12 mouse cellular contexts compared by ENCODE assay signal in the genomic region with DNA sequence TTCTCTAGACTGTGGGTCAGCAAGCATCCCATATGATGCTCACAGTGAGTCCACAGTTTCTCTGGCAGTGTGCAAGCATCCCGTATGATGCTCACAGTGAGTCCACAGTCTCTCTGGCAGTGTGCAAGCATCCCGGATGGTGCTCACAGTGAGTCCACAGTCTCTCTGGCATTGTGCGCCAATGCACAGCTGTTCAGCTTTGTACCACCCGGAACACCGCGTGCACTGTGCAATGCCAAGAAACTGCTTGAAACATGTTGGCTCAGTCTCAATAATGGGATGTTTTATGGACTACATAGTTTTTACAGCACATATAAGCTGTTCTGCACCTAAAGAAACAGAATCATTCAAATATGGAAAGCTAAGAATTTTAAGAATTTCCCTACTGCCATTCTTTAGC. TPM values are rescaled to one million over a fixed set of nuclear protein-coding genes. Genes with fewer than 3 reads are reported as not detected.
A peak's percentile ranks its signal among the peaks of the same experiment; 100 is the strongest.
DNase-seq lines count a peak whose midpoint lies in the region; ATAC-seq and TF ChIP-seq lines count a peak whose summit lies in the region.
"Had no signal": no experiment of that assay in that cellular context is flagged by ENCODE, and none has a peak within 500 bp of the region (broad histone marks: within the 10 kb centered on the region; RNA-seq: fewer than 3 reads in every experiment).

No protein-coding gene starts in this region.

- DNase-seq in left cerebral cortex, adult 18-20 months (ENCODE audit: low spot score in 2 of 2), result peak; percentile 49 to 53
- DNase-seq in left cerebral cortex, adult 11 months (ENCODE audit: low spot score), result no peak
- peak; percentile 70 for DNase-seq in brain, embryonic 14.5 days (ENCODE audit: low read depth)
- DNase-seq in cerebellum, adult 2 months, result peak; percentile 61 to 67
- peak; percentile 54 to 60 for DNase-seq in layer of hippocampus, postnatal 10 days (ENCODE audit: low spot score in 2 of 2)
- DNase-seq in yolk sac, embryonic 10.5 days (ENCODE audit: low spot score), result no peak
- DNase-seq: embryo, embryonic 11 days; kidney, postnatal 36 days had no signal

- ATAC-seq in intestine, embryonic 16.5 days, result no peak
- ATAC-seq: midbrain, embryonic 15.5 days had no signal

- no peak for TF ChIP-seq POLR2A in brain, embryonic 14.5 days (IDR thresholded peaks at IDR 0.05; ENCODE audit: borderline replicate concordance, extremely low read depth, insufficient read depth, insufficient read length, poor library complexity, severe bottlenecking)
- TF ChIP-seq POLR2A in cerebellum, adult 2 months (IDR thresholded peaks at IDR 0.05; ENCODE audit: borderline replicate concordance, insufficient read depth, low read length), result no peak

- no peak overlapping the region for H3K4me3 ChIP-seq in cerebellum, adult 2 months (replicated peaks; ENCODE audit: insufficient read depth, low read depth, low read length)
- no peak overlapping the region for H3K4me3 ChIP-seq in intestine, embryonic 16.5 days (ENCODE audit: low read length)
- H3K4me3 ChIP-seq: midbrain, embryonic 15.5 days had no signal

- no peak overlapping the region for H3K4me2 ChIP-seq in intestine, embryonic 16.5 days (ENCODE audit: low read depth, low read length)
- H3K4me2 ChIP-seq: heart, embryonic 11.5 days; midbrain, embryonic 15.5 days had no signal

- no peaks in the 10 kb centered on the region for H3K36me3 ChIP-seq in intestine, embryonic 16.5 days (ENCODE audit: control insufficient read depth, insufficient read depth, low read length)
- H3K36me3 ChIP-seq: midbrain, embryonic 15.5 days had no signal

- no peak overlapping the region for H3K9ac ChIP-seq in intestine, embryonic 16.5 days (ENCODE audit: low read depth, low read length)
- H3K9ac ChIP-seq: midbrain, embryonic 15.5 days had no signal

- peaks cover 21% of the 10 kb centered on the region for H3K4me1 ChIP-seq in cerebellum, adult 2 months (ENCODE audit: control insufficient read depth, insufficient read depth, low read length)
- H3K4me1 ChIP-seq in intestine, embryonic 16.5 days (ENCODE audit: control insufficient read depth, insufficient read depth, low read length), result 0 out of 2 replicates have a peak, but pooled peaks cover 2% of the 10 kb centered on the region
- H3K4me1 ChIP-seq: midbrain, embryonic 15.5 days had no signal

- no peaks in the 10 kb centered on the region for H3K27me3 ChIP-seq in cerebellum, adult 2 months (ENCODE audit: control insufficient read depth, insufficient read depth, low read length)
- H3K27me3 ChIP-seq in intestine, embryonic 16.5 days (replicated peaks; ENCODE audit: control insufficient read depth, insufficient read depth, low read length), result no peaks in the 10 kb centered on the region
- H3K27me3 ChIP-seq: midbrain, embryonic 15.5 days had no signal

- TF ChIP-seq CTCF in brain, embryonic 14.5 days (IDR thresholded peaks at IDR 0.05; ENCODE audit: borderline replicate concordance, extremely low read depth, insufficient read depth, insufficient read length), result no peak
- no peak for TF ChIP-seq CTCF in cerebellum, adult 2 months (IDR thresholded peaks at IDR 0.05; ENCODE audit: borderline replicate concordance, insufficient read depth, low read depth, low read length)

- 19% methylated on average over 6 of the region's 6 CpGs for WGBS in cerebellum, adult 2 months
- WGBS in intestine, embryonic 16.5 days, result 77% methylated on average over 6 of the region's 6 CpGs

- H3K27ac ChIP-seq in cerebellum, adult 2 months (ENCODE audit: insufficient read depth, low read length), result peak overlapping the region; percentile 2; the same call in 1 of the 2 replicates
- no peak overlapping the region for H3K27ac ChIP-seq in intestine, embryonic 16.5 days (ENCODE audit: low read length)
- H3K27ac ChIP-seq: midbrain, embryonic 15.5 days had no signal

- H3K9me3 ChIP-seq in intestine, embryonic 16.5 days (ENCODE audit: control insufficient read depth, low read length), result no peaks in the 10 kb centered on the region
- H3K9me3 ChIP-seq: midbrain, embryonic 15.5 days had no signal

RNA-seq across cellular contexts. Expression of a gene that starts 38.9 kb away (rescaled TPM):
- total RNA-seq in left cerebral cortex, adult 18-20 months (2021), result 10 to 100 TPM; 30.1 to 33.9 TPM
- 7.7 and 10.9 TPM in 2 replicates for polyA plus RNA-seq in brain, embryonic 14.5 days (2012; rRNA removed)
- polyA plus RNA-seq in cerebellum, adult 2 months (2012; rRNA removed), result 16.1 and 18.4 TPM in 2 replicates
- total RNA-seq in layer of hippocampus, postnatal 10 days (2021), result 10 to 100 TPM; 25.0 to 27.8 TPM
- polyA plus RNA-seq in intestine, embryonic 16.5 days (2015; fragmentation: Nextera tagmentation; extraction: Ambion mirVana), result 1.9 and 2.4 TPM in 2 replicates
- total RNA-seq: CH12.LX had no signal

RNA-seq across cellular contexts. Expression of a gene that starts 53.9 kb away (rescaled TPM):
- total RNA-seq in left cerebral cortex, adult 18-20 months (2021), result 100 to 1,000 TPM; 125 to 127 TPM
- polyA plus RNA-seq in brain, embryonic 14.5 days (2012; rRNA removed), result 391 and 399 TPM in 2 replicates
- 96.5 and 107 TPM in 2 replicates for polyA plus RNA-seq in cerebellum, adult 2 months (2012; rRNA removed)
- total RNA-seq in layer of hippocampus, postnatal 10 days (2021), result 100 to 1,000 TPM; 170 to 173 TPM
- 20.0 and 20.9 TPM in 2 replicates for polyA plus RNA-seq in intestine, embryonic 16.5 days (2015; fragmentation: Nextera tagmentation; extraction: Ambion mirVana)

Comparison
In these comparisons a context has a peak if more than half of its experiments do, and no peak if none do; other contexts are left out.
1. DNase-seq: peak in left cerebral cortex, adult 18-20 months (2 of 2), brain, embryonic 14.5 days (single experiment), cerebellum, adult 2 months (2 of 2) and layer of hippocampus, postnatal 10 days (2 of 2); none in left cerebral cortex, adult 11 months (single experiment) and yolk sac, embryonic 10.5 days (single experiment).